Mouse (Mus musculus): ENCODE measurements around the gene Sestd1.

DNA sequence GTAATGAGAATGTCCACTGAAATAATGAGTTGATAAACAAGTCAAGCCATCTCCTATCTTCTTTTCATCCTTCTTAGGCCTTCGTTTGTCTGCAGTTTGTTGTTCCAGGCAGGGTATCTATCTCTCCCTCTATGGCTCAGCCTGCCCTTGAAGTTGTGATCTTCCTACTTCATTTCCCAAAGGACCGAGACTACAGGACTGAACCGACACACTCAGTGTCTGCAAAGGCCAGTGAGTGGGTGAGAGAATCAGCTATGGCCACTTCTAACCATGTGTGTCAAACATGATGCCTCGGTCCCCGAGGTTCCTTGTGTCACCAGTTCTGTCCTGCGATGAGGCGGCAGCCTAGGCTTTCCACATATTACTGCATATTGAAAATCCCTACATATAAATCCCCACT, 90.7 kb downstream of the Sestd1 start:
- TF ChIP-seq CTCF (IDR thresholded peaks at IDR 0.05; ENCODE audit: low read depth, low read length) (no peak), POLR2A (IDR thresholded peaks at IDR 0.05; ENCODE audit: extremely low read depth, insufficient read depth, low read length) (no peak)

All from liver, adult 2 months (tissue).